Mouse (Mus musculus) neural tube, embryonic 14.5 days (tissue): ENCODE measurements around the gene Psmb8. TPM values are rescaled to one million over a fixed set of nuclear protein-coding genes. Genes with fewer than 3 reads are reported as not detected.

Experiments used
- ATAC-seq: fragments of 200-750 bp; cut with Nextera tagmentation; 2 replicates; pipeline ENCODE4 v1.8.0; 2017; ENCODE audit warnings: low read depth, mild to moderate bottlenecking, moderate TSS enrichment, moderate library complexity
- H3K27ac ChIP-seq: fragments of 300-500 bp; sonication (generic); 2 replicates; pipeline ENCODE4 v1.5.1; 2014; ENCODE audit warnings: low read depth, mild to moderate bottlenecking, control low read depth, low read length, moderate library complexity, mixed read lengths
- H3K27me3 ChIP-seq: fragments of 300-500 bp; sonication (generic); 2 replicates; pipeline ENCODE4 v1.6.1; 2014; ENCODE audit warnings: low read length; ENCODE audit not compliant: control insufficient read depth, insufficient read depth
- H3K36me3 ChIP-seq: fragments of 300-500 bp; sonication (generic); 2 replicates; pipeline ENCODE4 v1.6.1; 2014; ENCODE audit warnings: low read length, mixed read lengths; ENCODE audit not compliant: control insufficient read depth, insufficient read depth
- H3K4me1 ChIP-seq: fragments of 300-500 bp; sonication (generic); 2 replicates; pipeline ENCODE4 v1.6.1; 2014; ENCODE audit warnings: low read length; ENCODE audit not compliant: control insufficient read depth, insufficient read depth
- H3K4me2 ChIP-seq: fragments of 300-500 bp; sonication (generic); 2 replicates; pipeline ENCODE4 v1.6.1; 2014; ENCODE audit warnings: mild to moderate bottlenecking, low read depth, low read length, control low read depth
- H3K4me3 ChIP-seq: fragments of 300-500 bp; sonication (generic); 2 replicates; pipeline ENCODE4 v1.5.1; 2014; ENCODE audit warnings: low read depth, low read length, control low read depth, mixed read lengths
- H3K9ac ChIP-seq: fragments of 300-500 bp; sonication (generic); replicated peaks from 2 replicates; pipeline ENCODE4 v1.6.1; 2014; ENCODE audit warnings: low read depth, mild to moderate bottlenecking, control low read depth, low read length, mixed read lengths
- H3K9me3 ChIP-seq: fragments of 300-500 bp; sonication (generic); 2 replicates; pipeline ENCODE4 v1.6.1; 2016; ENCODE audit warnings: low read length; ENCODE audit not compliant: control insufficient read depth
- WGBS: fragments of 180-500 bp; shearing (Covaris S2); extraction: QIAGEN DNeasy Blood & Tissue Kit; methylation state at CpG from one replicate; pipeline ENCODE4 v1.1.7; 2014; 5-methylcytosine and 5-hydroxymethylcytosine counted together
- polyA plus RNA-seq: library from polyadenylated mRNA; unstranded; fragments of >200 nt; fragmentation: Nextera tagmentation; extraction: Ambion mirVana; gene quantifications from 2 replicates; pipeline ENCODE4 v1.2.1, GENCODE M21; 2014

The Psmb8 gene
- polyA plus RNA-seq, 1 experiment from 2014 or later: 0.76 TPM

- Histone ChIP-seq H3K4me1 (0 out of 2 replicates have a peak, but pooled peaks cover 4% of the 10 kb centered on the region), H3K9me3 (no peaks in the 10 kb centered on the region), H3K27ac (no peak overlapping the region), H3K4me2 (no peak overlapping the region), H3K27me3 (peaks cover 36% of the 10 kb centered on the region), H3K4me3 (no peak overlapping the region), H3K9ac (no peak overlapping the region), H3K36me3 (no peaks in the 10 kb centered on the region)
- 62% methylated on average over 12 of the region's 12 CpGs for WGBS
- no peak for ATAC-seq
These were observed 1.6 kb downstream of the Psmb8 start for GRCm38 (mm10) chr17:34199050-34199619.

GRCm38 (mm10) chr17:34200047-34200446, 2.5 kb downstream of the Psmb8 start:
- H3K9ac ChIP-seq: no peak overlapping the region
- H3K9me3 ChIP-seq: no peaks in the 10 kb centered on the region
- 89% methylated on average over 10 of the region's 10 CpGs for WGBS
- H3K4me1 ChIP-seq: 0 out of 2 replicates have a peak, but pooled peaks cover 4% of the 10 kb centered on the region
- no peak overlapping the region for H3K4me2 ChIP-seq
- H3K4me3 ChIP-seq: no peak overlapping the region
- no peaks in the 10 kb centered on the region for H3K36me3 ChIP-seq
- no peak for ATAC-seq
- peaks cover 34% of the 10 kb centered on the region for H3K27me3 ChIP-seq
- H3K27ac ChIP-seq: no peak overlapping the region

GRCm38 (mm10) chr17:34200772-34201505, 3.4 kb downstream of the Psmb8 start:
- WGBS: 85% methylated on average over 16 of the region's 16 CpGs
- no peak overlapping the region for H3K4me2 ChIP-seq
- H3K27me3 ChIP-seq: peaks cover 35% of the 10 kb centered on the region
- no peaks in the 10 kb centered on the region for H3K36me3 ChIP-seq
- no peak for ATAC-seq
- H3K9ac ChIP-seq: no peak overlapping the region
- no peak overlapping the region for H3K4me3 ChIP-seq
- 0 out of 2 replicates have a peak, but pooled peaks cover 4% of the 10 kb centered on the region for H3K4me1 ChIP-seq
- H3K9me3 ChIP-seq: no peaks in the 10 kb centered on the region
- H3K27ac ChIP-seq: no peak overlapping the region

GRCm38 (mm10) chr17:34201506-34202055, 4.1 kb downstream of the Psmb8 start:
- Histone ChIP-seq H3K9ac (no peak overlapping the region), H3K36me3 (no peaks in the 10 kb centered on the region), H3K4me3 (no peak overlapping the region), H3K27ac (no peak overlapping the region), H3K27me3 (peaks cover 29% of the 10 kb centered on the region), H3K4me1 (0 out of 2 replicates have a peak, but pooled peaks cover 4% of the 10 kb centered on the region), H3K9me3 (no peaks in the 10 kb centered on the region), H3K4me2 (no peak overlapping the region)
- WGBS: 74% methylated on average over 7 of the region's 7 CpGs
- no peak for ATAC-seq

GRCm38 (mm10) chr17:34202760-34203442, 5.4 kb downstream of the Psmb8 start:
- H3K9me3 ChIP-seq: no peaks in the 10 kb centered on the region
- H3K27ac ChIP-seq: no peak overlapping the region
- H3K4me3 ChIP-seq: no peak overlapping the region
- H3K27me3 ChIP-seq: peaks cover 25% of the 10 kb centered on the region
- 86% methylated on average over 4 of the region's 4 CpGs for WGBS
- no peak overlapping the region for H3K9ac ChIP-seq
- 0 out of 2 replicates have a peak, but pooled peaks cover 2% of the 10 kb centered on the region for H3K4me1 ChIP-seq
- no peak for ATAC-seq
- no peak overlapping the region for H3K4me2 ChIP-seq
- H3K36me3 ChIP-seq: no peaks in the 10 kb centered on the region

GRCm38 (mm10) chr17:34203444-34203843, 5.9 kb downstream of the Psmb8 start, which contains the start of gene Tap2:
Gene Tap2, plus strand, starts transcription at chr17:34203527.
- peak within 1 kb of the TSS; percentile 70 for H3K4me2 ChIP-seq
- H3K4me3 ChIP-seq: peak within 1 kb of the TSS; percentile 52
- no peak within 1 kb of the TSS for H3K27ac ChIP-seq
- ATAC-seq: no peak
- no peaks in the 10 kb centered on the region for H3K36me3 ChIP-seq
- H3K4me1 ChIP-seq: no peaks in the 10 kb centered on the region
- H3K9me3 ChIP-seq: no peaks in the 10 kb centered on the region
- 63% methylated on average over 5 of the region's 5 CpGs for WGBS
- H3K9ac ChIP-seq: peak within 1 kb of the TSS; percentile 44; the same call in 1 of the 2 replicates
- H3K27me3 ChIP-seq: peaks cover 19% of the 10 kb centered on the region

- Histone ChIP-seq H3K4me1 (no peaks in the 10 kb centered on the region), H3K9me3 (no peaks in the 10 kb centered on the region), H3K9ac (peak overlapping the region; percentile 44; the same call in 1 of the 2 replicates), H3K4me3 (peak overlapping the region; percentile 52), H3K36me3 (no peaks in the 10 kb centered on the region), H3K27me3 (peaks cover 10% of the 10 kb centered on the region; the same call in 1 of the 2 replicates), H3K27ac (no peak overlapping the region), H3K4me2 (peak overlapping the region; percentile 70)
- 0 out of 2 replicates have a peak, but pooled peaks have one; percentile 49 for ATAC-seq
- under 1% methylated on average over 44 of the region's 44 CpGs for WGBS
These were observed 6.9 kb downstream of the Psmb8 start for GRCm38 (mm10) chr17:34204303-34205010.

- peak overlapping the region; percentile 52 for H3K4me3 ChIP-seq
- H3K27me3 ChIP-seq: peaks cover 10% of the 10 kb centered on the region; the same call in 1 of the 2 replicates
- H3K27ac ChIP-seq: no peak overlapping the region
- no peaks in the 10 kb centered on the region for H3K36me3 ChIP-seq
- peak overlapping the region; percentile 70 for H3K4me2 ChIP-seq
- peak overlapping the region; percentile 25; the same call in 1 of the 2 replicates for H3K9ac ChIP-seq
- no peak for ATAC-seq
- H3K4me1 ChIP-seq: no peaks in the 10 kb centered on the region
- no peaks in the 10 kb centered on the region for H3K9me3 ChIP-seq
- 15% methylated on average over 18 of the region's 18 CpGs for WGBS
These were observed 7.7 kb downstream of the Psmb8 start for GRCm38 (mm10) chr17:34205021-34205745.
